Mouse (Mus musculus) left cerebral cortex, postnatal 36 days (tissue): ENCODE data around the gene Dctn1. TPM values are rescaled to one million over a fixed set of nuclear protein-coding genes. Genes with fewer than 3 reads are reported as not detected.

Source experiments
- total RNA-seq, 2 experiments: library from RNA; stranded (reverse); gene quantifications; 2 replicates each; pipeline ENCODE4 v1.2.3; 2021

Dctn1 gene
- total RNA-seq, 2 experiments from 2014 or later: 373 to 386 TPM

Other genes with a start within 250 kb of the Dctn1 start
- gene Sema4f, start 226.2 kb upstream of the Dctn1 start, total RNA-seq: 10 to 100 TPM; 37.2 to 39.0 TPM
- gene M1ap, start 219.0 kb upstream of the Dctn1 start, total RNA-seq: under 1 TPM in 1 of 2 experiments, not detected in 1; 0.22 TPM
- 1 to 10 TPM; 1.9 to 2.3 TPM for gene Dok1, start 132.4 kb upstream of the Dctn1 start, total RNA-seq
- 1 to 10 TPM; 2.7 to 4.9 TPM for gene Loxl3, start 131.7 kb upstream of the Dctn1 start, total RNA-seq
- 100 to 1,000 TPM; 112 to 131 TPM for gene Aup1, start 111.4 kb upstream of the Dctn1 start, total RNA-seq
- 10 to 100 TPM; 41.6 to 48.5 TPM for gene Htra2, start 110.6 kb upstream of the Dctn1 start, total RNA-seq
- under 1 TPM; 0.37 to 0.97 TPM for gene Dqx1, start 108.1 kb upstream of the Dctn1 start, total RNA-seq
- gene Tlx2, start 95.6 kb upstream of the Dctn1 start, total RNA-seq: not detected
- gene Pcgf1, start 88.1 kb upstream of the Dctn1 start, total RNA-seq: 10 to 100 TPM; 21.6 to 35.9 TPM
- not detected for gene Lbx2, start 79.6 kb upstream of the Dctn1 start, total RNA-seq
- gene Ccdc142, start 64.3 kb upstream of the Dctn1 start, total RNA-seq: 1 to 10 TPM; 5.1 to 9.0 TPM
- gene Gm42688, start 64.3 kb upstream of the Dctn1 start, total RNA-seq: 1 to 10 TPM; 5.3 to 5.9 TPM
- gene Mrpl53, start 56.9 kb upstream of the Dctn1 start, total RNA-seq: 10 to 100 TPM; 54.4 to 58.7 TPM
- gene Mogs, start 50.4 kb upstream of the Dctn1 start, total RNA-seq: 10 to 100 TPM; 29.4 to 30.0 TPM
- gene Wbp1, start 44.4 kb upstream of the Dctn1 start, total RNA-seq: 10 to 100 TPM; 33.5 to 46.6 TPM
- gene Ino80b, start 40.5 kb upstream of the Dctn1 start, total RNA-seq: 10 to 100 TPM; 20.5 to 26.0 TPM
- 100 to 1,000 TPM in 1 of 2 experiments, 10 to 100 TPM in 1; 88.7 to 105 TPM for gene Rtkn, start 30.5 kb upstream of the Dctn1 start, total RNA-seq
- 10 to 100 TPM; 29.1 to 31.3 TPM for gene Wdr54, start 9.5 kb upstream of the Dctn1 start, total RNA-seq
- gene 1700003E16Rik, start 9.5 kb upstream of the Dctn1 start, total RNA-seq: 10 to 100 TPM; 27.4 to 31.5 TPM
- gene Slc4a5, start 53.9 kb downstream of the Dctn1 start, total RNA-seq: under 1 TPM; 0.25 to 0.69 TPM
- 1 to 10 TPM; 4.6 to 6.2 TPM for gene Mthfd2, start 160.0 kb downstream of the Dctn1 start, total RNA-seq
- gene Mob1a, start 160.1 kb downstream of the Dctn1 start, total RNA-seq: 10 to 100 TPM; 19.0 to 20.8 TPM
- 10 to 100 TPM; 46.8 to 50.5 TPM for gene Bola3, start 183.2 kb downstream of the Dctn1 start, total RNA-seq